Mouse (Mus musculus) embryonic facial prominence, embryonic 15.5 days (tissue): ENCODE data around the gene Krt28. TPM values are rescaled to one million over a fixed set of nuclear protein-coding genes. Genes with fewer than 3 reads are reported as not detected.
A peak's percentile ranks its signal among the peaks of the same experiment; 100 is the strongest.

ENCODE experiments used
- ATAC-seq: fragments of 200-750 bp; cut with Nextera tagmentation; 2 replicates; pipeline ENCODE4 v1.8.0; 2017; ENCODE audit warnings: low read depth, moderate TSS enrichment; ENCODE audit not compliant: insufficient number of reproducible peaks, low FRiP score, low TSS enrichment
- H3K27ac ChIP-seq: fragments of 300-500 bp; sonication (generic); replicated peaks from 2 replicates; pipeline ENCODE4 v1.5.1; 2015; ENCODE audit warnings: mild to moderate bottlenecking, inconsistent platforms
- H3K27me3 ChIP-seq: fragments of 300-500 bp; sonication (generic); 2 replicates; pipeline ENCODE4 v1.6.1; 2015; ENCODE audit warnings: inconsistent platforms
- H3K36me3 ChIP-seq: fragments of 300-500 bp; sonication (generic); 2 replicates; pipeline ENCODE4 v1.6.1; 2015; ENCODE audit warnings: mild to moderate bottlenecking, inconsistent platforms
- H3K4me1 ChIP-seq: fragments of 300-500 bp; sonication (generic); 2 replicates; pipeline ENCODE4 v1.6.1; 2015; ENCODE audit warnings: inconsistent platforms
- H3K4me2 ChIP-seq: fragments of 300-500 bp; sonication (generic); replicated peaks from 2 replicates; pipeline ENCODE4 v1.6.1; 2015; ENCODE audit warnings: mild to moderate bottlenecking, inconsistent platforms
- H3K4me3 ChIP-seq: fragments of 300-500 bp; sonication (generic); replicated peaks from 2 replicates; pipeline ENCODE4 v1.5.1; 2015; ENCODE audit warnings: mild to moderate bottlenecking, inconsistent platforms
- H3K9ac ChIP-seq: fragments of 300-500 bp; sonication (generic); 2 replicates; pipeline ENCODE4 v1.6.1; 2015; ENCODE audit warnings: inconsistent platforms
- H3K9me3 ChIP-seq: fragments of 300-500 bp; sonication (generic); replicated peaks from 2 replicates; pipeline ENCODE4 v1.6.1; 2016; ENCODE audit warnings: inconsistent platforms
- WGBS: fragments of 180-500 bp; shearing (Covaris S2); methylation state at CpG from one replicate; pipeline ENCODE4 v1.1.7; 2015; 5-methylcytosine and 5-hydroxymethylcytosine counted together
- polyA plus RNA-seq: library from polyadenylated mRNA; unstranded; fragments of >200 nt; fragmentation: Nextera tagmentation; extraction: Ambion mirVana; gene quantifications from 2 replicates; pipeline ENCODE4 v1.2.1, GENCODE M21; 2015

Gene Krt28
- polyA plus RNA-seq, result 19.5 and 36.8 TPM in 2 replicates

- Histone ChIP-seq H3K4me1 (no peaks in the 10 kb centered on the region), H3K9ac (no peak within 1 kb of the TSS), H3K27ac (no peak within 1 kb of the TSS), H3K36me3 (no peaks in the 10 kb centered on the region), H3K9me3 (no peaks in the 10 kb centered on the region), H3K4me3 (no peak within 1 kb of the TSS), H3K4me2 (no peak within 1 kb of the TSS), H3K27me3 (no peaks in the 10 kb centered on the region)
- no peak for ATAC-seq
- WGBS, result 77% methylated on average over 13 of the region's 13 CpGs
These were observed at the start of gene Krt28 for GRCm38 (mm10) chr11:99374803-99375202. TSS of gene Krt28 (minus strand) at chr11:99374903.

- 87% methylated on average over 10 of the region's 10 CpGs for WGBS
- H3K9me3 ChIP-seq, result no peaks in the 10 kb centered on the region
- H3K27ac ChIP-seq, result no peak within 1 kb of the TSS
- H3K9ac ChIP-seq, result no peak within 1 kb of the TSS
- no peaks in the 10 kb centered on the region for H3K27me3 ChIP-seq
- H3K4me2 ChIP-seq, result no peak within 1 kb of the TSS
- H3K36me3 ChIP-seq, result no peaks in the 10 kb centered on the region
- no peaks in the 10 kb centered on the region for H3K4me1 ChIP-seq
- ATAC-seq, result no peak
- H3K4me3 ChIP-seq, result no peak within 1 kb of the TSS
These were observed 47.5 kb upstream of the Krt28 start, which contains the start of gene Krt12 for GRCm38 (mm10) chr11:99422159-99422558. TSS of gene Krt12 (minus strand) at chr11:99422259.

- H3K27ac ChIP-seq, result no peak overlapping the region
- WGBS, result 37% methylated on average over 10 of the region's 10 CpGs
- H3K4me1 ChIP-seq, result no peaks in the 10 kb centered on the region
- ATAC-seq, result no peak
- no peak overlapping the region for H3K4me3 ChIP-seq
- H3K36me3 ChIP-seq, result no peaks in the 10 kb centered on the region
- H3K27me3 ChIP-seq, result no peaks in the 10 kb centered on the region
- no peaks in the 10 kb centered on the region for H3K9me3 ChIP-seq
- H3K4me2 ChIP-seq, result 0 out of 2 replicates have a peak overlapping the region, but pooled peaks have one; percentile 15
- H3K9ac ChIP-seq, result no peak overlapping the region
These were observed 45.9 kb upstream of the Krt28 start for GRCm38 (mm10) chr11:99420586-99420985.

- Histone ChIP-seq H3K36me3 (no peaks in the 10 kb centered on the region), H3K4me3 (no peak overlapping the region), H3K27me3 (no peaks in the 10 kb centered on the region), H3K9ac (no peak overlapping the region), H3K27ac (no peak overlapping the region), H3K4me1 (no peaks in the 10 kb centered on the region), H3K9me3 (no peaks in the 10 kb centered on the region), H3K4me2 (no peak overlapping the region)
- 66% methylated on average over 16 of the region's 16 CpGs for WGBS
- no peak for ATAC-seq
These were observed 43.1 kb upstream of the Krt28 start for GRCm38 (mm10) chr11:99417819-99418218.

GRCm38 (mm10) chr11:99416902-99417301 lies 42.2 kb upstream of the Krt28 start:
- Histone ChIP-seq H3K9ac (no peak overlapping the region), H3K36me3 (no peaks in the 10 kb centered on the region), H3K9me3 (no peaks in the 10 kb centered on the region), H3K4me1 (no peaks in the 10 kb centered on the region), H3K4me3 (no peak overlapping the region), H3K27me3 (no peaks in the 10 kb centered on the region), H3K27ac (no peak overlapping the region), H3K4me2 (no peak overlapping the region)
- 83% methylated on average over 13 of the region's 13 CpGs for WGBS
- no peak for ATAC-seq

- 87% methylated on average over 13 of the region's 13 CpGs for WGBS
- Histone ChIP-seq H3K9ac (no peak overlapping the region), H3K4me2 (no peak overlapping the region), H3K27ac (no peak overlapping the region), H3K4me3 (no peak overlapping the region), H3K27me3 (no peaks in the 10 kb centered on the region), H3K9me3 (no peaks in the 10 kb centered on the region), H3K4me1 (no peaks in the 10 kb centered on the region), H3K36me3 (no peaks in the 10 kb centered on the region)
- no peak for ATAC-seq
These were observed 39.9 kb upstream of the Krt28 start for GRCm38 (mm10) chr11:99414463-99415147.

- Histone ChIP-seq H3K27me3 (no peaks in the 10 kb centered on the region), H3K4me3 (no peak overlapping the region), H3K9ac (no peak overlapping the region), H3K27ac (no peak overlapping the region), H3K4me1 (no peaks in the 10 kb centered on the region), H3K9me3 (no peaks in the 10 kb centered on the region), H3K36me3 (no peaks in the 10 kb centered on the region), H3K4me2 (no peak overlapping the region)
- ATAC-seq, result no peak
- WGBS, result 19% methylated on average over 6 of the region's 6 CpGs
These were observed 38.5 kb upstream of the Krt28 start for GRCm38 (mm10) chr11:99413247-99413646.

- no peak for ATAC-seq
- Histone ChIP-seq H3K27ac (0 out of 2 replicates have a peak overlapping the region, but pooled peaks have one; percentile 17), H3K27me3 (no peaks in the 10 kb centered on the region; the same call in 1 of the 2 replicates), H3K4me3 (no peak overlapping the region), H3K9me3 (no peaks in the 10 kb centered on the region), H3K9ac (no peak overlapping the region), H3K4me1 (no peaks in the 10 kb centered on the region), H3K36me3 (no peaks in the 10 kb centered on the region), H3K4me2 (no peak overlapping the region)
- WGBS, result 68% methylated on average over 10 of the region's 10 CpGs
These were observed 31.5 kb upstream of the Krt28 start for GRCm38 (mm10) chr11:99406186-99406585.

GRCm38 (mm10) chr11:99399956-99400549 lies 25.4 kb upstream of the Krt28 start:
- Histone ChIP-seq H3K27me3 (peaks cover 6% of the 10 kb centered on the region; the same call in 1 of the 2 replicates), H3K4me1 (no peaks in the 10 kb centered on the region), H3K4me3 (no peak overlapping the region), H3K36me3 (no peaks in the 10 kb centered on the region), H3K9me3 (no peaks in the 10 kb centered on the region), H3K9ac (no peak overlapping the region), H3K4me2 (no peak overlapping the region), H3K27ac (no peak overlapping the region)
- no peak for ATAC-seq
- WGBS, result 84% methylated on average over 13 of the region's 13 CpGs

- Histone ChIP-seq H3K9me3 (no peaks in the 10 kb centered on the region), H3K36me3 (no peaks in the 10 kb centered on the region), H3K4me1 (no peaks in the 10 kb centered on the region), H3K27ac (no peak overlapping the region; the same call in 1 of the 2 replicates), H3K4me3 (no peak overlapping the region), H3K9ac (no peak overlapping the region), H3K4me2 (no peak overlapping the region), H3K27me3 (peaks cover 6% of the 10 kb centered on the region; the same call in 1 of the 2 replicates)
- no peak for ATAC-seq
- 48% methylated on average over 8 of the region's 8 CpGs for WGBS
These were observed 24.1 kb upstream of the Krt28 start for GRCm38 (mm10) chr11:99398832-99399231.

GRCm38 (mm10) chr11:99398084-99398483 lies 23.4 kb upstream of the Krt28 start:
- ATAC-seq, result no peak
- Histone ChIP-seq H3K27me3 (peaks cover 6% of the 10 kb centered on the region; the same call in 1 of the 2 replicates), H3K4me1 (no peaks in the 10 kb centered on the region), H3K9me3 (no peaks in the 10 kb centered on the region), H3K36me3 (no peaks in the 10 kb centered on the region), H3K4me3 (no peak overlapping the region), H3K4me2 (no peak overlapping the region), H3K9ac (no peak overlapping the region), H3K27ac (no peak overlapping the region)
- WGBS, result 75% methylated on average over 3 of the region's 3 CpGs
